Mouse (Mus musculus) thymus, adult 2 months (tissue): ENCODE measurements at regions not wholly inside any gene's neighbourhood (a gene's known extent, or its start where the extent isn't known, plus 50 kb on each side); places are given as distances from the start of the nearest gene placed in this dataset.

ENCODE experiments used
- CTCF ChIP-seq: fragments of 200-500 bp; IDR thresholded peaks from 2 replicates; pipeline ENCODE4 v1.5.1; 2012; ENCODE audit warnings: mild to moderate bottlenecking, control low read depth, low read length, moderate library complexity, borderline replicate concordance; ENCODE audit not compliant: control insufficient read depth, poor library complexity, insufficient read depth; ENCODE audit errors: extremely low read depth
- POLR2A ChIP-seq: fragments of 200-500 bp; IDR thresholded peaks from 2 replicates; pipeline ENCODE4 v1.6.1; 2012; ENCODE audit warnings: mild to moderate bottlenecking, low read length, control low read depth, moderate library complexity; ENCODE audit not compliant: control insufficient read depth, poor library complexity, insufficient read depth; ENCODE audit errors: extremely low read depth

DNA sequence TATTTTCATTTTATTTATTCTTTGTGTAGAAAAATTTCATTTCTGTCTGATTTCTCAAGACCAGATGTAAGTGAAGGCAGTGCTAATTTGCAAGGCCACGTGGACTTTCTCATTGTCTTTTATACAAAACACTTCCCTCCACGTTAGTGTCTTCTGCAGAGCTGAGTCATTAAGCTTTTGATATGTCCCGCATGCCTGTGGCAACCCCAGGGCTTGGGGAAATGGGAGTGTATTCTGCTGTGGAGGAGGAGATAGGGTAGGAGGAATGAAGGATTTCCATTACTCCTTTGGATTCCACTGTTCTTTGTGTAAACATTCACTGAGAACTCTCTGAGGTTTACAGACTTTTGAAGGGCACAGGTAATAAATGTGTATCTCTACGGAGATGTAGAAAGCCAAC lies 187.7 kb upstream of the Sgcd start:
- TF ChIP-seq POLR2A: no peak
- no peak for TF ChIP-seq CTCF
